Mouse (Mus musculus): ENCODE measurements around the gene Azin2. TPM values are rescaled to one million over a fixed set of nuclear protein-coding genes. Genes with fewer than 3 reads are reported as not detected.

Gene Azin2
- polyA plus RNA-seq, 1 experiment from 2014 or later = 32.3 TPM

Other genes with a start within 250 kb of the Azin2 start
- 0.09 and 0.15 TPM in 2 replicates for gene A3galt2, start 207.1 kb downstream of the Azin2 start, polyA plus RNA-seq (2015; fragmentation: Nextera tagmentation; extraction: Ambion mirVana)
- 48.9 and 50.3 TPM in 2 replicates for gene Zfp362, start 156.4 kb downstream of the Azin2 start, polyA plus RNA-seq (2015; fragmentation: Nextera tagmentation; extraction: Ambion mirVana)
- 6.7 and 7.6 TPM in 2 replicates for gene Trim62, start 78.9 kb downstream of the Azin2 start, polyA plus RNA-seq (2015; fragmentation: Nextera tagmentation; extraction: Ambion mirVana)
- gene Ak2, start 29.5 kb upstream of the Azin2 start, polyA plus RNA-seq (2015; fragmentation: Nextera tagmentation; extraction: Ambion mirVana) = 215 and 216 TPM in 2 replicates
- gene Rnf19b, start 95.8 kb upstream of the Azin2 start, polyA plus RNA-seq (2015; fragmentation: Nextera tagmentation; extraction: Ambion mirVana) = 8.5 and 10.2 TPM in 2 replicates
- gene Tmem54, start 143.1 kb upstream of the Azin2 start, polyA plus RNA-seq (2015; fragmentation: Nextera tagmentation; extraction: Ambion mirVana) = 5.0 and 5.6 TPM in 2 replicates
- gene Hpca, start 159.6 kb upstream of the Azin2 start, polyA plus RNA-seq (2015; fragmentation: Nextera tagmentation; extraction: Ambion mirVana) = 1.2 and 1.3 TPM in 2 replicates
- gene Fndc5, start 174.6 kb upstream of the Azin2 start, polyA plus RNA-seq (2015; fragmentation: Nextera tagmentation; extraction: Ambion mirVana) = 20.0 and 21.3 TPM in 2 replicates
- gene S100pbp, start 227.3 kb upstream of the Azin2 start, polyA plus RNA-seq (2015; fragmentation: Nextera tagmentation; extraction: Ambion mirVana) = 25.6 and 30.1 TPM in 2 replicates
- gene Yars, start 227.3 kb upstream of the Azin2 start, polyA plus RNA-seq (2015; fragmentation: Nextera tagmentation; extraction: Ambion mirVana) = 79.1 and 80.4 TPM in 2 replicates